Mouse (Mus musculus): Measurements from ENCODE around the gene Slc13a5.

- TF ChIP-seq CTCF (conservative IDR thresholded peaks at IDR 0.05 in 1 of 2, IDR thresholded peaks at IDR 0.05 in 1 of 2; ENCODE audit: low read depth in 2 of 2, low read length in 2 of 2) (no peak), USF2 (conservative IDR thresholded peaks at IDR 0.05; ENCODE audit: low read depth, low read length) (no peak), ZNF384 (IDR thresholded peaks at IDR 0.05; ENCODE audit: low read depth, low read length) (no peak), MAFK (IDR thresholded peaks at IDR 0.05; ENCODE audit: insufficient replicate concordance, low read length) (no peak), CHD1 (IDR thresholded peaks at IDR 0.05; ENCODE audit: low read depth, low read length) (no peak), RCOR1 (conservative IDR thresholded peaks at IDR 0.05; ENCODE audit: low read depth, low read length) (no peak), JUND (conservative IDR thresholded peaks at IDR 0.05; ENCODE audit: low read depth, low read length) (no peak), SMC3 (IDR thresholded peaks at IDR 0.05; ENCODE audit: low read depth, low read length) (no peak), TCF12 (IDR thresholded peaks at IDR 0.05; ENCODE audit: low read depth, low read length) (no peak)
Observed at GRCm38 (mm10) chr11:72286651-72287050, 19.6 kb upstream of the Slc13a5 start.
